Mouse (Mus musculus) liver, adult 2 months (tissue): ENCODE measurements at regions not wholly inside any gene's neighbourhood (a gene's known extent, or its start where the extent isn't known, plus 50 kb on each side); places are given as distances from the start of the nearest gene placed in this dataset.
"Not testable (repeated sequence)": the region's sequence is repeated elsewhere in the genome, so short reads cannot be mapped to it uniquely, and the experiment has no call there.

Source experiments
- DNase-seq: peaks from one replicate; pipeline ENCODE4 v3.0.0-alpha.2; 2011; ENCODE audit warnings: low read depth, low spot score; ENCODE audit errors: extremely low read depth
- H3K27ac ChIP-seq: fragments of 200-500 bp; replicated peaks from 2 replicates; pipeline ENCODE4 v1.5.1; 2012; ENCODE audit warnings: low read depth, mild to moderate bottlenecking, control low read depth, inconsistent platforms, low read length; ENCODE audit not compliant: insufficient read depth
- H3K27me3 ChIP-seq: fragments of 200-500 bp; 2 replicates; pipeline ENCODE4 v1.6.1; 2012; ENCODE audit warnings: mild to moderate bottlenecking, moderate library complexity, low read length, inconsistent platforms; ENCODE audit not compliant: control insufficient read depth, insufficient read depth
- H3K36me3 ChIP-seq: fragments of 200-500 bp; 2 replicates; pipeline ENCODE4 v1.6.1; 2012; ENCODE audit warnings: low read length, inconsistent platforms; ENCODE audit not compliant: control insufficient read depth, insufficient read depth
- H3K4me1 ChIP-seq: fragments of 200-500 bp; 2 replicates; pipeline ENCODE4 v1.6.1; 2011; ENCODE audit warnings: low read length; ENCODE audit not compliant: control insufficient read depth, insufficient read depth
- H3K4me3 ChIP-seq: fragments of 200-500 bp; 2 replicates; pipeline ENCODE4 v1.5.1; 2011; ENCODE audit warnings: low read depth, mild to moderate bottlenecking, control low read depth, low read length, moderate library complexity; ENCODE audit not compliant: insufficient read depth
- H3K79me2 ChIP-seq: fragments of 200-500 bp; 2 replicates; pipeline ENCODE4 v1.6.1; 2012; ENCODE audit warnings: inconsistent platforms, mild to moderate bottlenecking, low read length, moderate library complexity; ENCODE audit not compliant: control insufficient read depth, insufficient read depth
- H3K9ac ChIP-seq: fragments of 200-500 bp; 2 replicates; pipeline ENCODE4 v1.6.1; 2012; ENCODE audit warnings: low read depth, mild to moderate bottlenecking, control low read depth, inconsistent platforms, low read length
- CTCF ChIP-seq: fragments of 200-500 bp; IDR thresholded peaks from 2 replicates; pipeline ENCODE4 v1.5.1; 2011; ENCODE audit warnings: low read depth, low read length, control low read depth
- POLR2A ChIP-seq: fragments of 200-500 bp; IDR thresholded peaks from 2 replicates; pipeline ENCODE4 v1.6.1; 2011; ENCODE audit warnings: low read length, control low read depth; ENCODE audit not compliant: insufficient read depth; ENCODE audit errors: extremely low read depth
- WGBS: fragments of 180-500 bp; shearing (Covaris S2); methylation state at CpG from one replicate; pipeline ENCODE4 v1.1.7; 2018; 5-methylcytosine and 5-hydroxymethylcytosine counted together

- no peak overlapping the region for H3K27ac ChIP-seq
- no peaks in the 10 kb centered on the region for H3K36me3 ChIP-seq
- H3K4me3 ChIP-seq, result no peak overlapping the region
- no peak for DNase-seq
- H3K27me3 ChIP-seq, result no peaks in the 10 kb centered on the region
- H3K79me2 ChIP-seq, result no peaks in the 10 kb centered on the region
- no peak overlapping the region for H3K9ac ChIP-seq
- TF ChIP-seq CTCF (no peak), POLR2A (no peak)
- H3K4me1 ChIP-seq, result no peaks in the 10 kb centered on the region
- WGBS, result 79% methylated on average over 4 of the region's 4 CpGs
Observed at GRCm38 (mm10) chr15:4264601-4265000, 110.7 kb upstream of the Plcxd3 start.

GRCm38 (mm10) chr15:4269835-4270234 is 105.5 kb upstream of the Plcxd3 start:
- no peak overlapping the region for H3K27ac ChIP-seq
- no peak for DNase-seq
- no peak overlapping the region for H3K9ac ChIP-seq
- H3K79me2 ChIP-seq, result no peaks in the 10 kb centered on the region
- TF ChIP-seq CTCF (no peak), POLR2A (no peak)
- no peaks in the 10 kb centered on the region for H3K4me1 ChIP-seq
- no peak overlapping the region for H3K4me3 ChIP-seq
- H3K27me3 ChIP-seq, result no peaks in the 10 kb centered on the region
- WGBS, result 89% methylated on average over 2 of the region's 2 CpGs
- H3K36me3 ChIP-seq, result no peaks in the 10 kb centered on the region

GRCm38 (mm10) chr15:4277011-4277410 is 98.3 kb upstream of the Plcxd3 start:
- Histone ChIP-seq H3K4me1 (no peaks in the 10 kb centered on the region), H3K79me2 (no peaks in the 10 kb centered on the region), H3K27ac (no peak overlapping the region), H3K9ac (no peak overlapping the region), H3K27me3 (no peaks in the 10 kb centered on the region), H3K4me3 (no peak overlapping the region), H3K36me3 (no peaks in the 10 kb centered on the region)
- WGBS, result 70% methylated on average over 2 of the region's 2 CpGs
- no peak for DNase-seq
- TF ChIP-seq POLR2A (no peak), CTCF (no peak)

- Histone ChIP-seq H3K27ac (no peak overlapping the region), H3K9ac (no peak overlapping the region), H3K36me3 (no peaks in the 10 kb centered on the region), H3K27me3 (no peaks in the 10 kb centered on the region), H3K79me2 (no peaks in the 10 kb centered on the region), H3K4me3 (no peak overlapping the region), H3K4me1 (no peaks in the 10 kb centered on the region)
- DNase-seq, result no peak
- TF ChIP-seq CTCF, result no peak
- 75% methylated on average over 2 of the region's 2 CpGs for WGBS
Observed at GRCm38 (mm10) chr15:4307498-4307897, 67.8 kb upstream of the Plcxd3 start.

GRCm38 (mm10) chr15:4313698-4314097 is 61.6 kb upstream of the Plcxd3 start:
- not testable (repeated sequence) for H3K36me3 ChIP-seq, H3K4me3 ChIP-seq, H3K27ac ChIP-seq, H3K79me2 ChIP-seq, H3K9ac ChIP-seq, H3K27me3 ChIP-seq, DNase-seq, H3K4me1 ChIP-seq
- WGBS, result 70% methylated on average over 3 of the region's 3 CpGs

- no peak overlapping the region for H3K9ac ChIP-seq
- DNase-seq, result no peak
Observed at GRCm38 (mm10) chr15:4315897-4316296, 59.4 kb upstream of the Plcxd3 start.

More at GRCm38 (mm10) chr15:4315897-4316296, 59.4 kb upstream of the Plcxd3 start:
- H3K27ac ChIP-seq, result no peak overlapping the region
- no peaks in the 10 kb centered on the region for H3K36me3 ChIP-seq
- WGBS, result 44% methylated on average over 3 of the region's 3 CpGs
- no peaks in the 10 kb centered on the region for H3K79me2 ChIP-seq
- H3K4me3 ChIP-seq, result no peak overlapping the region
- no peaks in the 10 kb centered on the region for H3K27me3 ChIP-seq
- H3K4me1 ChIP-seq, result no peaks in the 10 kb centered on the region
- no peak for TF ChIP-seq POLR2A
- TF ChIP-seq CTCF, result no peak
